Mouse (Mus musculus) liver, adult 2 months (tissue): ENCODE measurements around the gene Fmo9. TPM values are rescaled to one million over a fixed set of nuclear protein-coding genes. Genes with fewer than 3 reads are reported as not detected.

Source experiments
- DNase-seq: peaks from one replicate; pipeline ENCODE4 v3.0.0-alpha.2; 2011; ENCODE audit warnings: low read depth, low spot score; ENCODE audit errors: extremely low read depth
- H3K27ac ChIP-seq: fragments of 200-500 bp; replicated peaks from 2 replicates; pipeline ENCODE4 v1.5.1; 2012; ENCODE audit warnings: low read depth, mild to moderate bottlenecking, control low read depth, inconsistent platforms, low read length; ENCODE audit not compliant: insufficient read depth
- H3K27me3 ChIP-seq: fragments of 200-500 bp; 2 replicates; pipeline ENCODE4 v1.6.1; 2012; ENCODE audit warnings: mild to moderate bottlenecking, moderate library complexity, low read length, inconsistent platforms; ENCODE audit not compliant: control insufficient read depth, insufficient read depth
- H3K36me3 ChIP-seq: fragments of 200-500 bp; 2 replicates; pipeline ENCODE4 v1.6.1; 2012; ENCODE audit warnings: low read length, inconsistent platforms; ENCODE audit not compliant: control insufficient read depth, insufficient read depth
- H3K4me1 ChIP-seq: fragments of 200-500 bp; 2 replicates; pipeline ENCODE4 v1.6.1; 2011; ENCODE audit warnings: low read length; ENCODE audit not compliant: control insufficient read depth, insufficient read depth
- H3K4me3 ChIP-seq: fragments of 200-500 bp; 2 replicates; pipeline ENCODE4 v1.5.1; 2011; ENCODE audit warnings: low read depth, mild to moderate bottlenecking, control low read depth, low read length, moderate library complexity; ENCODE audit not compliant: insufficient read depth
- H3K79me2 ChIP-seq: fragments of 200-500 bp; 2 replicates; pipeline ENCODE4 v1.6.1; 2012; ENCODE audit warnings: inconsistent platforms, mild to moderate bottlenecking, low read length, moderate library complexity; ENCODE audit not compliant: control insufficient read depth, insufficient read depth
- H3K9ac ChIP-seq: fragments of 200-500 bp; 2 replicates; pipeline ENCODE4 v1.6.1; 2012; ENCODE audit warnings: low read depth, mild to moderate bottlenecking, control low read depth, inconsistent platforms, low read length
- CTCF ChIP-seq: fragments of 200-500 bp; IDR thresholded peaks from 2 replicates; pipeline ENCODE4 v1.5.1; 2011; ENCODE audit warnings: low read depth, low read length, control low read depth
- POLR2A ChIP-seq: fragments of 200-500 bp; IDR thresholded peaks from 2 replicates; pipeline ENCODE4 v1.6.1; 2011; ENCODE audit warnings: low read length, control low read depth; ENCODE audit not compliant: insufficient read depth; ENCODE audit errors: extremely low read depth
- WGBS: fragments of 180-500 bp; shearing (Covaris S2); methylation state at CpG from one replicate; pipeline ENCODE4 v1.1.7; 2018; 5-methylcytosine and 5-hydroxymethylcytosine counted together
- polyA plus RNA-seq: library from polyadenylated mRNA; depleted of rRNA; stranded (reverse); fragments of >200 nt; gene quantifications from 2 replicates; pipeline ENCODE4 v1.2.3, GENCODE M21; 2012; rRNA removed
- total RNA-seq: library from RNA; depleted of rRNA; stranded (reverse); fragments of >200 nt; gene quantifications from 2 replicates; pipeline ENCODE4 v1.2.3, GENCODE M21; 2014; rRNA removed

Gene Fmo9
- not detected in 2 replicates for total RNA-seq
- not detected in 2 replicates for polyA plus RNA-seq

DNA sequence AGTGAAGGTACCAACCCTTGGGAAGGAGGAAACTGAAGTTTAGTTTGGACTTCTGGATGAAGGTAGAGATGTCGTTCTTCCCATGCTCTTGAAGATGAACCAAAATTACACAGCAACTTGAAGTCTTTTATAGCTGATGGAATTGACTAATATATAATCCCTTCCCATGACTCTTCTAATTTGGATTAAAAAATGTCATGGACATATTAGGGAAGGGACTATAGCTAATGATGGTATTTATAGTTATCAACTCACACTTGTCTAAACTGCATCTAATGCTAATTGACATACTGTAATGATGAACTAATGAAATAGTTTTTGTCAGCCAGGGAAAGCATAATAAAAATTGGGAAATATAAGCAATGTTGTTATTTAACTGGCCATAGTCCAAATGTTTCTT is at the start of gene Fmo9:
Fmo9 (minus strand) TSS at position 101 of the 400 bp plus-strand sequence.
- Histone ChIP-seq H3K27ac (no peak within 1 kb of the TSS), H3K4me3 (no peak within 1 kb of the TSS), H3K36me3 (no peaks in the 10 kb centered on the region)

DNA sequence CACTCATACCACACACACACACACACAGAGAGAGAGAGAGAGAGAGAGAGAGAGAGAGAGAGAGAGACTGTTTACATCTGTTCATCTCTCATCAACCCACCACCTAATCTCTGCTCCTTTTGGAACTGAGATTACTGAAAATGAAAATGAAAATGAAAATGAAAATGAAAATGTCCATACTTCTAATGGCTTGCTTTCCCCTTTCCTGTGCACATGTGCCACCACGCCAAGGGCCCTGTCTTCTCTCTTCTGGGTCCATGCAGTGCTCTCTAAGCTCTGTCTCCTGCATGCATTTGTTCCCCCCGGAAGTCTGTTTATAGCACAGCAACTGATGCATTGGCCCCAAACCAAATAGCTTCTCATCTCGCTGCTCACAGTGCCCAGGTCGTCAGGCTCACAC is 49.2 kb upstream of the Fmo9 start:
- no peak overlapping the region for H3K27ac ChIP-seq
- H3K9ac ChIP-seq, result no peak overlapping the region
- H3K79me2 ChIP-seq, result no peaks in the 10 kb centered on the region
- 65% methylated on average over 4 of the region's 4 CpGs for WGBS
- no peaks in the 10 kb centered on the region for H3K36me3 ChIP-seq
- H3K4me3 ChIP-seq, result no peak overlapping the region
- no peaks in the 10 kb centered on the region for H3K4me1 ChIP-seq
- no peak for DNase-seq
- no peak for TF ChIP-seq POLR2A
- no peak for TF ChIP-seq CTCF
- no peaks in the 10 kb centered on the region; the same call in 1 of the 2 replicates for H3K27me3 ChIP-seq

More for the DNA sequence above, at the start of gene Fmo9:
- Histone ChIP-seq H3K9ac (no peak within 1 kb of the TSS), H3K79me2 (no peaks in the 10 kb centered on the region), H3K4me1 (no peaks in the 10 kb centered on the region), H3K27me3 (no peaks in the 10 kb centered on the region)
- no peak for DNase-seq
- TF ChIP-seq CTCF, result no peak
- WGBS, result 82% methylated on average over 1 of the region's 1 CpGs

GRCm38 (mm10) chr1:166730215-166730614 is 48.6 kb upstream of the Fmo9 start:
- DNase-seq, result no peak
- TF ChIP-seq POLR2A, result no peak
- TF ChIP-seq CTCF, result no peak
- no peaks in the 10 kb centered on the region for H3K4me1 ChIP-seq
- H3K79me2 ChIP-seq, result no peaks in the 10 kb centered on the region
- 53% methylated on average over 2 of the region's 2 CpGs for WGBS
- H3K36me3 ChIP-seq, result no peaks in the 10 kb centered on the region
- H3K27ac ChIP-seq, result no peak overlapping the region
- no peaks in the 10 kb centered on the region; the same call in 1 of the 2 replicates for H3K27me3 ChIP-seq
- no peak overlapping the region for H3K9ac ChIP-seq
- H3K4me3 ChIP-seq, result no peak overlapping the region

DNA sequence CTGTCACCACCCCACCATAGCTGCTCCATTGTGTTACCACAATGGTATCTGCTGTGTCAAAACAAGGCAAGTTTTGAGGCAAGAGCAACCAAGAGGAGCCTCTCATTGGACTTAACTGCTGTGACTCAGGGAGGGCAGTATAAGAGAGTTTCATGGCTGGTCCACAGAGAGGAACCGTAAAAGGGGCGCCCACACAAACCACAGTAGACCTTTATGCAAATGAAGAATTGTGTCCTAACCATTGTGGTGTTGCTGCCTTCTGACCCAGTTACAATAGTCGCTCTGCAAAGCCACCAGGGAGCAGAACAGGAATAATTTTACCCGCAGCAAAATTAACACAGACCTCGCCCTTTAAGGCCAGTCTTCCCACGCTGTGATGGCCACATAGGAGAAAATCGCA is 29.2 kb upstream of the Fmo9 start:
- Histone ChIP-seq H3K36me3 (no peaks in the 10 kb centered on the region), H3K27me3 (no peaks in the 10 kb centered on the region), H3K79me2 (no peaks in the 10 kb centered on the region), H3K4me1 (no peaks in the 10 kb centered on the region), H3K9ac (no peak overlapping the region), H3K27ac (no peak overlapping the region), H3K4me3 (no peak overlapping the region)
- TF ChIP-seq CTCF (no peak), POLR2A (no peak)
- 88% methylated on average over 7 of the region's 7 CpGs for WGBS
- DNase-seq, result no peak

GRCm38 (mm10) chr1:166702270-166702912 is 20.7 kb upstream of the Fmo9 start:
- H3K4me3 ChIP-seq, result no peak overlapping the region

DNA sequence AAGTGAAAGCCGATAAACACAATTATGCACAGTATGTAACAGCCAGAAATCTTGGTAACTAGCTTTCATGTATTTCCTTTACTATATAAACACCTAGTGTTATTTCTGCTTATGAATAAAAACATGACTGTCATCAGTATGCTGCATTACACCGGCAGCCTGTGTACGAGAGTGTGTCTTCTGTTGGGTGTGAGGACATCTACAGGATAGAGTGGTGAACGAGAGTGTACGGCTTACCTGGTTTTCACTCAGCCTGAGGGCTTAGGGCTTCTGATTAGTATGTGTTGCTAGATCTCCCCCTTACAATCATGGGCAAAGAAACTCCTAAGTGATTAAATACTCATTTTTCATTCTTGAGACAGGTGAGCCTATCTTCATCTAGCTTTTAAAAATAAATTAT is 12.4 kb downstream of the Fmo9 start:
- Histone ChIP-seq H3K27ac (no peak overlapping the region), H3K4me3 (no peak overlapping the region), H3K27me3 (no peaks in the 10 kb centered on the region), H3K36me3 (no peaks in the 10 kb centered on the region), H3K4me1 (no peaks in the 10 kb centered on the region), H3K79me2 (no peaks in the 10 kb centered on the region), H3K9ac (no peak overlapping the region)
- no peak for TF ChIP-seq CTCF
- DNase-seq, result no peak
- 84% methylated on average over 5 of the region's 5 CpGs for WGBS

More at GRCm38 (mm10) chr1:166702270-166702912, 20.7 kb upstream of the Fmo9 start:
- no peaks in the 10 kb centered on the region for H3K79me2 ChIP-seq
- TF ChIP-seq POLR2A, result no peak
- no peak for TF ChIP-seq CTCF
- no peaks in the 10 kb centered on the region for H3K36me3 ChIP-seq
- H3K27ac ChIP-seq, result no peak overlapping the region
- DNase-seq, result no peak
- 58% methylated on average over 10 of the region's 10 CpGs for WGBS
- no peak overlapping the region for H3K9ac ChIP-seq
- H3K4me1 ChIP-seq, result no peaks in the 10 kb centered on the region
- H3K27me3 ChIP-seq, result no peaks in the 10 kb centered on the region
